Mouse (Mus musculus): Measurements from ENCODE around the gene Cd24a.

GRCm38 (mm10) chr10:43625578-43625977 lies 47.5 kb downstream of the Cd24a start:
- no peak for TF ChIP-seq POLR2A (IDR thresholded peaks at IDR 0.05; ENCODE audit: low read depth, low read length)
- TF ChIP-seq CTCF (IDR thresholded peaks at IDR 0.05; ENCODE audit: extremely low read depth, insufficient read depth, insufficient read length, insufficient replicate concordance), result no peak
